Mouse (Mus musculus): ENCODE results near the gene Gmcl1. TPM values are rescaled to one million over a fixed set of nuclear protein-coding genes. Genes with fewer than 3 reads are reported as not detected.

Gmcl1 gene
- total RNA-seq (2023; ENCODE audit: inconsistent age), result 25.1 to 29.7 TPM (median 28.3 TPM) in 4 replicates

DNA sequence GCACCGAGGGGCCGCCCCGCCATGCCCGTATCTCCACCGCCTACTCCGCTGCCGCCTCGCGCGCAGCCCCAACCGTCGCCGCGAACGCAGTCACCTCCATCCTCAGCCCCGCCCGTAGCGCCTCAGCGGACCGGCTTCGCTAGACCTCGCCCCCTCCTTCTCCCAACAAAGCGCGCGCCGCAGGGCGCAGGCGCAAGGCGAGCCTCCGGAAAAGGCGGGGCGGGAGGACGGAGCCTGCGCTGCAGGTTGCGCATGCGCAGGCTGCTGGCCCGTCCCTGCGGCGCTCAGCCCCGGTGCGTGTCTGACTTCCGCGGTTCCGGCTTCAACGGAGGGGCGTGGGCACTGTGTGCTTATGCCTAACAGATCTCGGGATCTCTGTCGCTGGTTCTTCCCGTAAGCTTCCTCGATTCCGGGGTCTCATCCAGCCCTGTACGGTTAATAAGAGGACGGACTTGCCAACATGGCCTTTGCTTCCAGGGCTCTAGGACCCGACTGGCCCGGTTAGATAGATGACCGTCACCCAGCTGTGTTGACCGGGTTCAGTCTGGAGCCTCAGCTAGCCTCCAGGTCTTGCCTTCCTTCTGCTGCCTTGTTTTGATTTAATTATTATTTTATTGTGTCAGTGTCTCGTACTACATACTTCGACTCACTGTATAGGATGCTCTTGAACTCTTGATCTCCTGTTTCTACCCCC is at the start of gene Gmcl1:
Gene Gmcl1, minus strand, starts transcription at position 201 of the 694 bp plus-strand sequence.

DNA sequence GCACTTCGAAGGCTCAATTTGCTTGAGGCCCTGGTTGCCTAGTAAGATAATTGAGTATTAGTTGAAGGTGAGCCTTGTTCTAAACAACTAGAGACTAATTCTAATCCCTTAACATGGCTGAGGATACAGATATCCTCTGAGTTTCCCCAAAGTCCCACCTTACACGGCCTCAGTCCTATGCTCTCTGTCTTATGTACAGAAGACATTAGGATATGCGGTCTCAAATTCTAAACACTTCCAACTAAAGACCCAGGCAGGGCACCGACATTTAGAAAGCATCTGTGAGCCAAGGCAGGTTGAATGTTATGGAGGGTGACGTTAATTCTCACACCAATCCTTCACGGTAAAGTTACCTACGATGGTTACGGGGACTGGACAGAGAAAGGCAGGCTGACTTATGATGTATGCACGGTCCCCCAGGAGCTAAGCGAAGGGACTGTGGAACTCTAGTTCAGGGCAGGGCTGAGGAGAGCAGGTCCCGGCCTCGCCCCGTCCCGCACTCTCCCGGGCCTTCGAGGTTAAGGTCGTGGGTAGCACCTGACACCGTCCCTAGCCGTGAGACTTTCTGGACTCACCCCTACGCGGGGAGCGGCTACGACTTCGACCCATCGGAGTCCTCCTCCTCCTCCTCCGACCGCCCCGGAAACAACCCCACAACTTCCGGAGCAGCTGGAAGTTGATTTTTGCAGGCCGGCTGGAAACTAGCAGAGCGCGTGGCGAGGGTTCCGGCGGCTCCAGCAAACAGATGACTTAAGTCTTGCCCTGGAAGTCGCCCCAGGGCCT is 49.1 kb downstream of the Gmcl1 start, which contains the start of gene Snrnp27:
Gene Snrnp27, minus strand, starts transcription at position 651 of the 783 bp plus-strand sequence.

DNA sequence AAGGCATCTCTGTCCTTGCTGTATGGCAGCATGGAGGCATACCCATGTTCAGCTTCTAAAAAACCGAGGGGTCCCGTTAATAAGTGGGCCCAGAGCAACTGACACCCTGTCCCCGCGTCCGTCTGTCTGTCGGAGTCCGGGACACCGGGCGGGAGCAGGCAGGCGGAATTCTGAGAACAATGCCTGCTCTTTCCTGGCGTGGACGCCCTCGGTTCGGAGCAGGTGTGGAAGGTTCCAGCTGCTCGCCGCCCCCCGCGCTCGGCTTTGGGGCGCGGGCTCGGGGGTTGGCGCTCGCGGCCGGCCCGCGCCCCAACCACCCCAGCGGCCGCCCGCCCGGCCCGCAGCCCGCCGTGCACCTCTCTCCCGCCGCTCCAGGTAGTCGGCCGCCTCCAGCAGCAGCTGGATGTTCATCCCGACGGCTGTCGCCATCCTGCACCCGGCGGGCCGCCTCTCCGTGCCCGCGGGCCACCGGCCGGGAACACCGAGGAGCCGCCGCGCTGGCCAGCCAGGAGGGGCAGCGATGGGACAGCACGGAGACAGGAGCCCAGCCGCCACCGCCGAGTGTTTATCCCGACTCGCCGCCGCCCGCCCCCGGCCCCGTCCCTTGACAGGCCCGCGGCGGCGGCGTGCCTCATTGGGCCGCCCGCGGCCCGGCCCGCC is 64.5 kb downstream of the Gmcl1 start, which contains the start of gene Mxd1:
Gene Mxd1, minus strand, starts transcription at position 582 of the 660 bp plus-strand sequence.

Other genes starting within 250 kb of the Gmcl1 start
- 198 to 209 TPM (median 206 TPM) in 4 replicates for gene Pcbp1, start 207.1 kb downstream of the Gmcl1 start, total RNA-seq (2023; ENCODE audit: inconsistent age)
- gene Asprv1, start 105.2 kb downstream of the Gmcl1 start, total RNA-seq (2023; ENCODE audit: inconsistent age), result not detected in 4 replicates
- gene Mxd1, start 64.2 kb downstream of the Gmcl1 start, total RNA-seq (2023; ENCODE audit: inconsistent age), result 15.7 to 26.1 TPM (median 20.0 TPM) in 4 replicates
- gene Snrnp27, start 48.9 kb downstream of the Gmcl1 start, total RNA-seq (2023; ENCODE audit: inconsistent age), result 35.8 to 42.2 TPM (median 40.5 TPM) in 4 replicates
- gene Anxa4, start 60.2 kb upstream of the Gmcl1 start, total RNA-seq (2023; ENCODE audit: inconsistent age), result 7.1 to 13.3 TPM (median 10.5 TPM) in 4 replicates
- gene Aak1, start 116.1 kb upstream of the Gmcl1 start, total RNA-seq (2023; ENCODE audit: inconsistent age), result 78.0 to 81.2 TPM (median 78.6 TPM) in 4 replicates